Mouse (Mus musculus) myocyte (in vitro differentiated cells): ENCODE data around the gene Tnni2. TPM values are rescaled to one million over a fixed set of nuclear protein-coding genes. Genes with fewer than 3 reads are reported as not detected.

ENCODE experiments used
- H3K27me3 ChIP-seq: one replicate; pipeline ENCODE4 v1.6.1; 2011; ENCODE audit not compliant: control insufficient read depth, insufficient read depth, insufficient read length
- H3K36me3 ChIP-seq: one replicate; pipeline ENCODE4 v1.6.1; 2011; ENCODE audit not compliant: control insufficient read depth, insufficient read depth
- H3K4me2 ChIP-seq: one replicate; pipeline ENCODE4 v1.6.1; 2011; ENCODE audit warnings: low read depth, control low read depth
- H3K4me3 ChIP-seq: one replicate; pipeline ENCODE4 v1.5.1; 2011; ENCODE audit warnings: mild to moderate bottlenecking, control low read depth, moderate library complexity
- H3K79me2 ChIP-seq: one replicate; pipeline ENCODE4 v1.6.1; 2011; ENCODE audit not compliant: control insufficient read depth, insufficient read depth
- H3ac ChIP-seq: one replicate; pipeline ENCODE4 v1.6.1; 2011; ENCODE audit not compliant: control insufficient read depth, insufficient read length
- CEBPB ChIP-seq: IDR thresholded peaks from 2 replicates; pipeline ENCODE4 v1.6.1; 2011; ENCODE audit warnings: mild to moderate bottlenecking, moderate library complexity; ENCODE audit not compliant: poor library complexity, insufficient read depth, severe bottlenecking
- E2F4 ChIP-seq: IDR thresholded peaks from one replicate; pipeline ENCODE4 v1.6.1; 2011; ENCODE audit warnings: mild to moderate bottlenecking, control low read depth, moderate library complexity; ENCODE audit not compliant: insufficient read depth
- MAX ChIP-seq: IDR thresholded peaks from one replicate; pipeline ENCODE4 v1.6.1; 2011; ENCODE audit warnings: low read depth, mild to moderate bottlenecking, control low read depth
- MYOD1 ChIP-seq, 3 experiments: IDR thresholded peaks; one replicate each; pipeline ENCODE4 v1.6.1; 2011; ENCODE audit warnings: control low read depth in 2 of 3, low read depth in 2 of 3, mild to moderate bottlenecking in 2 of 3, moderate library complexity in 1 of 3; ENCODE audit not compliant: insufficient read length in 2 of 3, control insufficient read depth in 1 of 3
- MYOG ChIP-seq, 3 experiments: IDR thresholded peaks; one replicate each; pipeline ENCODE4 v1.6.1; 2011; ENCODE audit warnings: control low read depth in 2 of 3, low read depth in 2 of 3, mild to moderate bottlenecking in 2 of 3; ENCODE audit not compliant: insufficient read length in 2 of 3, control insufficient read depth in 1 of 3, insufficient read depth in 1 of 3
- POLR2A ChIP-seq: IDR thresholded peaks from one replicate; pipeline ENCODE4 v1.6.1; 2011; ENCODE audit warnings: low read depth, mild to moderate bottlenecking, control low read depth, moderate library complexity; ENCODE audit not compliant: insufficient read length
- POLR2AphosphoS2 ChIP-seq: IDR thresholded peaks from one replicate; pipeline ENCODE4 v1.6.1; 2011; ENCODE audit warnings: low read depth, control low read depth; ENCODE audit not compliant: insufficient read length
- REST ChIP-seq: IDR thresholded peaks from one replicate; pipeline ENCODE4 v1.6.1; 2011; ENCODE audit warnings: mild to moderate bottlenecking, control low read depth, moderate library complexity; ENCODE audit not compliant: insufficient read depth, insufficient read length
- SRF ChIP-seq: IDR thresholded peaks from one replicate; pipeline ENCODE4 v1.6.1; 2011; ENCODE audit warnings: low read depth; ENCODE audit not compliant: control insufficient read depth, insufficient read length
- TCF12 ChIP-seq: IDR thresholded peaks from one replicate; pipeline ENCODE4 v1.6.1; 2011; ENCODE audit warnings: mild to moderate bottlenecking, control low read depth; ENCODE audit not compliant: poor library complexity, insufficient read depth, severe bottlenecking
- TCF3 ChIP-seq: IDR thresholded peaks from one replicate; pipeline ENCODE4 v1.6.1; 2011; ENCODE audit warnings: low read depth, control low read depth; ENCODE audit not compliant: insufficient read length
- USF1 ChIP-seq: IDR thresholded peaks from one replicate; pipeline ENCODE4 v1.6.1; 2011; ENCODE audit warnings: low read depth, mild to moderate bottlenecking, control low read depth, moderate library complexity
- polyA plus RNA-seq: library from polyadenylated mRNA; unstranded; fragments of >200 nt; fragmentation: generic; extraction: Trizol; gene quantifications from one replicate; pipeline ENCODE4 v1.2.1, GENCODE M21; 2012; ENCODE audit warnings: missing spikeins

The Tnni2 gene
- polyA plus RNA-seq, 1 experiment = 3,238 TPM

DNA sequence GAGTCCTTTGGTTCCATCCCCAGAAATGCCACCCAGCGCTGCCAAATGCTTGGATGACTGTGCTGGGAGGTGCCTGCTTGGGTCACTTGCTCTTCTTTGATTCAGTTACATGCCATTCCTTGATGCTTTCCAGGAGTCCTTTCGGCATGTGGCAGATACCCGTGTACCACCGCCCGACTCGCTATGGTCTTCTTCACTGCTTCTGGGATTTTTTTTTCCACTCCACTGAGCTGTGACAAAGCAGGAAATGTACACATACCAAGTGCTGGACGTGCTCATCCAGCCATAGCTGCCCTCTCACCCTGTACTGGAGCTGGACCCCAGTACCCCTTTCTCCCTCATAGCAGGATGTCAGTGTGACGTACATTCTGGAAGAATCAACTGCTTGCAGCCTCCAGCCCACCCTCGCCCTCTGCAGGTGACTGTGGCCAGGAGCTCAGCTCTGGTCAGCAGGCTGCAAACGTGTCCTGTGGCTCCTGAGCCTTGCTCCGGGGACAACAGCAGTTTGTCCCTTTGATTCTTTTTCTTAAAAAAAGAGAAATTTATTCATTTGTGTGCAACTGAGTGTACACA is 15.9 kb upstream of the Tnni2 start:
- Histone ChIP-seq H3ac (no peak overlapping the region), H3K4me2 (no peak overlapping the region), H3K27me3 (no peaks in the 10 kb centered on the region), H3K36me3 (no peaks in the 10 kb centered on the region), H3K4me3 (no peak overlapping the region), H3K79me2 (no peaks in the 10 kb centered on the region)
- TF ChIP-seq TCF3 (no peak), MYOG (IDR thresholded peaks at IDR 0.05; ENCODE audit: control insufficient read depth in 1 of 3, insufficient read depth in 1 of 3, insufficient read length in 2 of 3, low read depth in 2 of 3) (no peak), SRF (no peak), TCF12 (no peak), POLR2A (no peak), CEBPB (no peak), POLR2AphosphoS2 (no peak), MAX (no peak), USF1 (no peak), REST (no peak), E2F4 (no peak), MYOD1 (IDR thresholded peaks at IDR 0.05; ENCODE audit: control insufficient read depth in 1 of 3, insufficient read length in 2 of 3, low read depth in 2 of 3) (no peak)

- TF ChIP-seq MYOG (IDR thresholded peaks at IDR 0.05; ENCODE audit: control insufficient read depth in 1 of 3, insufficient read depth in 1 of 3, insufficient read length in 2 of 3, low read depth in 2 of 3) (peak in 1 of 3 experiments; percentile 41), SRF (no peak), TCF3 (no peak)
- Histone ChIP-seq H3K27me3 (no peaks in the 10 kb centered on the region), H3ac (no peak overlapping the region), H3K36me3 (no peaks in the 10 kb centered on the region), H3K4me3 (no peak overlapping the region), H3K4me2 (no peak overlapping the region), H3K79me2 (no peaks in the 10 kb centered on the region)
These were observed 13.4 kb upstream of the Tnni2 start for GRCm38 (mm10) chr7:142428213-142428612.

GRCm38 (mm10) chr7:142430160-142430678 is 11.4 kb upstream of the Tnni2 start:
- no peaks in the 10 kb centered on the region for H3K79me2 ChIP-seq
- no peak overlapping the region for H3ac ChIP-seq
- no peaks in the 10 kb centered on the region for H3K27me3 ChIP-seq
- TF ChIP-seq MAX (no peak), TCF3 (peak; percentile 87), E2F4 (no peak), TCF12 (peak; percentile 78), POLR2AphosphoS2 (no peak), MYOD1 (IDR thresholded peaks at IDR 0.05; ENCODE audit: control insufficient read depth in 1 of 3, insufficient read length in 2 of 3, low read depth in 2 of 3) (peak in 2 of 3 experiments; percentile 92 to 94), REST (no peak), SRF (no peak), CEBPB (no peak), MYOG (IDR thresholded peaks at IDR 0.05; ENCODE audit: control insufficient read depth in 1 of 3, insufficient read depth in 1 of 3, insufficient read length in 2 of 3, low read depth in 2 of 3) (peak; percentile 58 to 98 (median 93)), POLR2A (peak; percentile 22), USF1 (no peak)
- H3K4me2 ChIP-seq = peak overlapping the region; percentile 70
- no peaks in the 10 kb centered on the region for H3K36me3 ChIP-seq
- H3K4me3 ChIP-seq = no peak overlapping the region

DNA sequence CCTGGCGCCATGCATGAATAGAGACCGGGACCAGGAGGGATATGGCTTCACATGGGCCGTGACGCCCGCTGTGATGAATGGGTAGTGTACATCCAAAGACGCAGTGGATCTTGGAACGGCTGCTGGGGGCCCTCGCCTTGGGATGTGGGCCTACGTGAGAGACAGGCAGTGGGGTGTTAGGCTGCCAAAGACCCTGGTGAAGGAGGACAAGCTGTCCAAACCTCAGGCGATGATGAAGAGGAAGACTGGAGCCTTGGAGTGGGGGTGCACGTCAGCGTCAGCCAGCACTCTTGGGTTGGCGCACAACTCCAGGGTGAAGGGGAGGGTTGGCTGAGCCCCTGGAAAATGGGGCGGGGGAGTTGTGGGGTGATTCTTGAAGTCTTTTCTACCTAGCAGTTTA is 10.5 kb upstream of the Tnni2 start:
- H3K4me3 ChIP-seq = no peak overlapping the region
- H3K36me3 ChIP-seq = no peaks in the 10 kb centered on the region
- no peak for TF ChIP-seq E2F4
- TF ChIP-seq TCF3 = no peak
- no peak for TF ChIP-seq TCF12
- TF ChIP-seq CEBPB = no peak
- TF ChIP-seq POLR2A = no peak
- no peak for TF ChIP-seq POLR2AphosphoS2
- TF ChIP-seq MYOD1 (IDR thresholded peaks at IDR 0.05; ENCODE audit: control insufficient read depth in 1 of 3, insufficient read length in 2 of 3, low read depth in 2 of 3) = no peak
- H3ac ChIP-seq = no peak overlapping the region
- no peaks in the 10 kb centered on the region for H3K79me2 ChIP-seq
- H3K27me3 ChIP-seq = no peaks in the 10 kb centered on the region
- peak overlapping the region; percentile 70 for H3K4me2 ChIP-seq

DNA sequence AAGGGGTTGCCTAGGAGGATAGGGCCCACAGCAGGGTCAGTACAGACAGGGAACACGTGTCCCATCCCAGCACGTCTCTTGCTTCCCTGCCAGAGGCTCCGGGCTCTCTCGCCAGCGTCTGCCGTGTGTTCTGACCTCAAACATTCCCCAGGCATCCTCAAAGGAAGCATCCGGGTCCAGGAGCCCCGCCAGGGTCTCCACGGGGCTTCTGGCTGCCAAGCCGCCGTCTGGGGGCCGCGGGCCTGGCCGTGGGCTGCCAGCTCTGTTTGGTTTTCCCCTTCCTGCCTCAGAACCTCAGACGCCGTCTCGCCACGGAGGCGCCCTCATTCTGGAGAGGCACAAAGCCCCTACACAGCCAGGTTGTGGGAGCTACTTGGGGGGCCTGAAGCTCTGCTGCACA is 8.0 kb upstream of the Tnni2 start:
- TF ChIP-seq POLR2AphosphoS2 (no peak), SRF (no peak), MYOG (IDR thresholded peaks at IDR 0.05; ENCODE audit: control insufficient read depth in 1 of 3, insufficient read depth in 1 of 3, insufficient read length in 2 of 3, low read depth in 2 of 3) (no peak), TCF3 (no peak), MYOD1 (IDR thresholded peaks at IDR 0.05; ENCODE audit: control insufficient read depth in 1 of 3, insufficient read length in 2 of 3, low read depth in 2 of 3) (no peak), E2F4 (no peak), REST (no peak), MAX (no peak), TCF12 (no peak), CEBPB (no peak), POLR2A (no peak), USF1 (no peak)
- no peak overlapping the region for H3ac ChIP-seq
- no peak overlapping the region for H3K4me2 ChIP-seq
- no peaks in the 10 kb centered on the region for H3K36me3 ChIP-seq
- no peak overlapping the region for H3K4me3 ChIP-seq
- H3K27me3 ChIP-seq = no peaks in the 10 kb centered on the region
- no peaks in the 10 kb centered on the region for H3K79me2 ChIP-seq
